Mouse (Mus musculus) myocyte (in vitro differentiated cells): ENCODE measurements around the gene Srrm4. TPM values are rescaled to one million over a fixed set of nuclear protein-coding genes. Genes with fewer than 3 reads are reported as not detected.
A peak's percentile ranks its signal among the peaks of the same experiment; 100 is the strongest.

Experiments used
- H3K27me3 ChIP-seq: one replicate; pipeline ENCODE4 v1.6.1; 2011; ENCODE audit not compliant: control insufficient read depth, insufficient read depth, insufficient read length
- H3K36me3 ChIP-seq: one replicate; pipeline ENCODE4 v1.6.1; 2011; ENCODE audit not compliant: control insufficient read depth, insufficient read depth
- H3K4me2 ChIP-seq: one replicate; pipeline ENCODE4 v1.6.1; 2011; ENCODE audit warnings: low read depth, control low read depth
- H3K4me3 ChIP-seq: one replicate; pipeline ENCODE4 v1.5.1; 2011; ENCODE audit warnings: mild to moderate bottlenecking, control low read depth, moderate library complexity
- H3K79me2 ChIP-seq: one replicate; pipeline ENCODE4 v1.6.1; 2011; ENCODE audit not compliant: control insufficient read depth, insufficient read depth
- H3ac ChIP-seq: one replicate; pipeline ENCODE4 v1.6.1; 2011; ENCODE audit not compliant: control insufficient read depth, insufficient read length
- CEBPB ChIP-seq: IDR thresholded peaks from 2 replicates; pipeline ENCODE4 v1.6.1; 2011; ENCODE audit warnings: mild to moderate bottlenecking, moderate library complexity; ENCODE audit not compliant: poor library complexity, insufficient read depth, severe bottlenecking
- E2F4 ChIP-seq: IDR thresholded peaks from one replicate; pipeline ENCODE4 v1.6.1; 2011; ENCODE audit warnings: mild to moderate bottlenecking, control low read depth, moderate library complexity; ENCODE audit not compliant: insufficient read depth
- MAX ChIP-seq: IDR thresholded peaks from one replicate; pipeline ENCODE4 v1.6.1; 2011; ENCODE audit warnings: low read depth, mild to moderate bottlenecking, control low read depth
- MYOD1 ChIP-seq, 3 experiments: IDR thresholded peaks; one replicate each; pipeline ENCODE4 v1.6.1; 2011; ENCODE audit warnings: control low read depth in 2 of 3, low read depth in 2 of 3, mild to moderate bottlenecking in 2 of 3, moderate library complexity in 1 of 3; ENCODE audit not compliant: insufficient read length in 2 of 3, control insufficient read depth in 1 of 3
- MYOG ChIP-seq, 3 experiments: IDR thresholded peaks; one replicate each; pipeline ENCODE4 v1.6.1; 2011; ENCODE audit warnings: control low read depth in 2 of 3, low read depth in 2 of 3, mild to moderate bottlenecking in 2 of 3; ENCODE audit not compliant: insufficient read length in 2 of 3, control insufficient read depth in 1 of 3, insufficient read depth in 1 of 3
- POLR2A ChIP-seq: IDR thresholded peaks from one replicate; pipeline ENCODE4 v1.6.1; 2011; ENCODE audit warnings: low read depth, mild to moderate bottlenecking, control low read depth, moderate library complexity; ENCODE audit not compliant: insufficient read length
- POLR2AphosphoS2 ChIP-seq: IDR thresholded peaks from one replicate; pipeline ENCODE4 v1.6.1; 2011; ENCODE audit warnings: low read depth, control low read depth; ENCODE audit not compliant: insufficient read length
- REST ChIP-seq: IDR thresholded peaks from one replicate; pipeline ENCODE4 v1.6.1; 2011; ENCODE audit warnings: mild to moderate bottlenecking, control low read depth, moderate library complexity; ENCODE audit not compliant: insufficient read depth, insufficient read length
- SRF ChIP-seq: IDR thresholded peaks from one replicate; pipeline ENCODE4 v1.6.1; 2011; ENCODE audit warnings: low read depth; ENCODE audit not compliant: control insufficient read depth, insufficient read length
- TCF12 ChIP-seq: IDR thresholded peaks from one replicate; pipeline ENCODE4 v1.6.1; 2011; ENCODE audit warnings: mild to moderate bottlenecking, control low read depth; ENCODE audit not compliant: poor library complexity, insufficient read depth, severe bottlenecking
- TCF3 ChIP-seq: IDR thresholded peaks from one replicate; pipeline ENCODE4 v1.6.1; 2011; ENCODE audit warnings: low read depth, control low read depth; ENCODE audit not compliant: insufficient read length
- USF1 ChIP-seq: IDR thresholded peaks from one replicate; pipeline ENCODE4 v1.6.1; 2011; ENCODE audit warnings: low read depth, mild to moderate bottlenecking, control low read depth, moderate library complexity
- polyA plus RNA-seq: library from polyadenylated mRNA; unstranded; fragments of >200 nt; fragmentation: generic; extraction: Trizol; gene quantifications from one replicate; pipeline ENCODE4 v1.2.1, GENCODE M21; 2012; ENCODE audit warnings: missing spikeins

Srrm4 gene
- polyA plus RNA-seq, 1 experiment, result 0.12 TPM

GRCm38 (mm10) chr5:116456796-116457515 is 134.7 kb downstream of the Srrm4 start:
- TF ChIP-seq TCF3 (no peak), SRF (no peak)
- Histone ChIP-seq H3K4me3 (no peak overlapping the region), H3K27me3 (no peaks in the 10 kb centered on the region), H3K36me3 (no peaks in the 10 kb centered on the region), H3K79me2 (no peaks in the 10 kb centered on the region), H3ac (no peak overlapping the region), H3K4me2 (no peak overlapping the region)

- H3K4me3 ChIP-seq, result no peak overlapping the region
- H3K27me3 ChIP-seq, result no peaks in the 10 kb centered on the region
- TF ChIP-seq TCF3, result no peak
- TF ChIP-seq POLR2AphosphoS2, result no peak
- TF ChIP-seq POLR2A, result no peak
- no peak for TF ChIP-seq CEBPB
- TF ChIP-seq MYOG (IDR thresholded peaks at IDR 0.05; ENCODE audit: control insufficient read depth in 1 of 3, insufficient read depth in 1 of 3, insufficient read length in 2 of 3, low read depth in 2 of 3), result no peak
- TF ChIP-seq E2F4, result no peak
Measured at GRCm38 (mm10) chr5:116453401-116453851, 138.2 kb downstream of the Srrm4 start.

GRCm38 (mm10) chr5:116450901-116451300 is 140.7 kb downstream of the Srrm4 start:
- H3K4me2 ChIP-seq, result no peak overlapping the region
- no peaks in the 10 kb centered on the region for H3K79me2 ChIP-seq
- no peak overlapping the region for H3ac ChIP-seq
- no peak overlapping the region for H3K4me3 ChIP-seq
- no peaks in the 10 kb centered on the region for H3K27me3 ChIP-seq
- no peak for TF ChIP-seq REST
- TF ChIP-seq POLR2AphosphoS2, result no peak
- no peak for TF ChIP-seq POLR2A
- no peak for TF ChIP-seq TCF3
- TF ChIP-seq USF1, result no peak
- TF ChIP-seq TCF12, result no peak
- TF ChIP-seq SRF, result no peak
- no peak for TF ChIP-seq MAX
- no peak for TF ChIP-seq MYOG (IDR thresholded peaks at IDR 0.05; ENCODE audit: control insufficient read depth in 1 of 3, insufficient read depth in 1 of 3, insufficient read length in 2 of 3, low read depth in 2 of 3)
- no peak for TF ChIP-seq CEBPB
- no peak for TF ChIP-seq MYOD1 (IDR thresholded peaks at IDR 0.05; ENCODE audit: control insufficient read depth in 1 of 3, insufficient read length in 2 of 3, low read depth in 2 of 3)
- TF ChIP-seq E2F4, result no peak
- no peaks in the 10 kb centered on the region for H3K36me3 ChIP-seq

More at GRCm38 (mm10) chr5:116453401-116453851, 138.2 kb downstream of the Srrm4 start:
- no peaks in the 10 kb centered on the region for H3K36me3 ChIP-seq
- peak overlapping the region; percentile 33 for H3K4me2 ChIP-seq
- H3ac ChIP-seq, result no peak overlapping the region
- H3K79me2 ChIP-seq, result no peaks in the 10 kb centered on the region

- Histone ChIP-seq H3ac (no peak overlapping the region), H3K4me3 (no peak overlapping the region), H3K27me3 (no peaks in the 10 kb centered on the region), H3K36me3 (no peaks in the 10 kb centered on the region), H3K4me2 (no peak overlapping the region), H3K79me2 (no peaks in the 10 kb centered on the region)
- TF ChIP-seq SRF (no peak), TCF3 (no peak), E2F4 (no peak), TCF12 (no peak), POLR2A (no peak), REST (no peak), POLR2AphosphoS2 (no peak), MAX (no peak), MYOD1 (IDR thresholded peaks at IDR 0.05; ENCODE audit: control insufficient read depth in 1 of 3, insufficient read length in 2 of 3, low read depth in 2 of 3) (no peak), CEBPB (no peak), MYOG (IDR thresholded peaks at IDR 0.05; ENCODE audit: control insufficient read depth in 1 of 3, insufficient read depth in 1 of 3, insufficient read length in 2 of 3, low read depth in 2 of 3) (no peak), USF1 (no peak)
Measured at GRCm38 (mm10) chr5:116449522-116450225, 141.9 kb downstream of the Srrm4 start.
